Mouse (Mus musculus): ENCODE measurements around the gene Nt5c1a. TPM values are rescaled to one million over a fixed set of nuclear protein-coding genes. Genes with fewer than 3 reads are reported as not detected.

Nt5c1a gene
- polyA plus RNA-seq, 1 experiment = not detected

GRCm38 (mm10) chr4:123223309-123223708 is 22.0 kb downstream of the Nt5c1a start:
- Histone ChIP-seq H3ac (ENCODE audit: control insufficient read depth, insufficient read length, low read depth) (no peak overlapping the region), H3K4me3 (ENCODE audit: insufficient read depth, poor library complexity, severe bottlenecking) (no peak overlapping the region), H3K79me3 (ENCODE audit: low read depth) (no peaks in the 10 kb centered on the region), H3K79me2 (ENCODE audit: control insufficient read depth, insufficient read depth) (no peaks in the 10 kb centered on the region), H3K27me3 (ENCODE audit: control insufficient read depth, insufficient read depth, insufficient read length) (no peaks in the 10 kb centered on the region), H3K36me3 (ENCODE audit: control insufficient read depth, insufficient read depth) (no peaks in the 10 kb centered on the region)
- TF ChIP-seq MAX (IDR thresholded peaks at IDR 0.05) (no peak), CTCF (IDR thresholded peaks at IDR 0.05; ENCODE audit: control insufficient read depth, insufficient read depth, insufficient read length) (no peak), MYOD1 (IDR thresholded peaks at IDR 0.05; ENCODE audit: control insufficient read depth, insufficient read length, low read depth) (no peak), USF1 (IDR thresholded peaks at IDR 0.05; ENCODE audit: low read depth) (no peak), CEBPB (IDR thresholded peaks at IDR 0.05; ENCODE audit: low read depth) (no peak), FOSL1 (IDR thresholded peaks at IDR 0.05; ENCODE audit: insufficient read depth, low read length, poor library complexity, severe bottlenecking) (no peak), MYOG (IDR thresholded peaks at IDR 0.05; ENCODE audit: control insufficient read depth, extremely low read depth, insufficient read length) (no peak)

- H3K36me3 ChIP-seq (ENCODE audit: control insufficient read depth, insufficient read depth) = no peaks in the 10 kb centered on the region
- H3K4me3 ChIP-seq (ENCODE audit: insufficient read depth, poor library complexity, severe bottlenecking) = no peak overlapping the region
- H3K27me3 ChIP-seq (ENCODE audit: control insufficient read depth, insufficient read depth, insufficient read length) = no peaks in the 10 kb centered on the region
- no peak overlapping the region for H3ac ChIP-seq (ENCODE audit: control insufficient read depth, insufficient read length, low read depth)
- no peaks in the 10 kb centered on the region for H3K79me3 ChIP-seq (ENCODE audit: low read depth)
- no peaks in the 10 kb centered on the region for H3K79me2 ChIP-seq (ENCODE audit: control insufficient read depth, insufficient read depth)
- TF ChIP-seq MYOG (IDR thresholded peaks at IDR 0.05; ENCODE audit: control insufficient read depth, extremely low read depth, insufficient read length) (no peak), CTCF (IDR thresholded peaks at IDR 0.05; ENCODE audit: control insufficient read depth, insufficient read depth, insufficient read length) (no peak), FOSL1 (IDR thresholded peaks at IDR 0.05; ENCODE audit: insufficient read depth, low read length, poor library complexity, severe bottlenecking) (peak; percentile 20), CEBPB (IDR thresholded peaks at IDR 0.05; ENCODE audit: low read depth) (peak; percentile 63), MYOD1 (IDR thresholded peaks at IDR 0.05; ENCODE audit: control insufficient read depth, insufficient read length, low read depth) (peak; percentile 98), USF1 (IDR thresholded peaks at IDR 0.05; ENCODE audit: low read depth) (no peak)
Measured at GRCm38 (mm10) chr4:123225718-123226403, 24.6 kb downstream of the Nt5c1a start.

GRCm38 (mm10) chr4:123227707-123228106 is 26.4 kb downstream of the Nt5c1a start:
- H3K4me3 ChIP-seq (ENCODE audit: insufficient read depth, poor library complexity, severe bottlenecking) = no peak overlapping the region
- no peaks in the 10 kb centered on the region for H3K79me3 ChIP-seq (ENCODE audit: low read depth)
- no peaks in the 10 kb centered on the region for H3K36me3 ChIP-seq (ENCODE audit: control insufficient read depth, insufficient read depth)
- no peak overlapping the region for H3ac ChIP-seq (ENCODE audit: control insufficient read depth, insufficient read length, low read depth)
- H3K79me2 ChIP-seq (ENCODE audit: control insufficient read depth, insufficient read depth) = no peaks in the 10 kb centered on the region
- H3K27me3 ChIP-seq (ENCODE audit: control insufficient read depth, insufficient read depth, insufficient read length) = no peaks in the 10 kb centered on the region
- no peak for TF ChIP-seq MYOG (IDR thresholded peaks at IDR 0.05; ENCODE audit: control insufficient read depth, extremely low read depth, insufficient read length)
- TF ChIP-seq MAX (IDR thresholded peaks at IDR 0.05) = no peak
- TF ChIP-seq MYOD1 (IDR thresholded peaks at IDR 0.05; ENCODE audit: control insufficient read depth, insufficient read length, low read depth) = no peak
- no peak for TF ChIP-seq USF1 (IDR thresholded peaks at IDR 0.05; ENCODE audit: low read depth)
- no peak for TF ChIP-seq FOSL1 (IDR thresholded peaks at IDR 0.05; ENCODE audit: insufficient read depth, low read length, poor library complexity, severe bottlenecking)
- no peak for TF ChIP-seq CTCF (IDR thresholded peaks at IDR 0.05; ENCODE audit: control insufficient read depth, insufficient read depth, insufficient read length)
- no peak for TF ChIP-seq CEBPB (IDR thresholded peaks at IDR 0.05; ENCODE audit: low read depth)

- Histone ChIP-seq H3K79me3 (ENCODE audit: low read depth) (no peaks in the 10 kb centered on the region), H3K36me3 (ENCODE audit: control insufficient read depth, insufficient read depth) (no peaks in the 10 kb centered on the region), H3K4me3 (ENCODE audit: insufficient read depth, poor library complexity, severe bottlenecking) (no peak overlapping the region), H3K27me3 (ENCODE audit: control insufficient read depth, insufficient read depth, insufficient read length) (no peaks in the 10 kb centered on the region), H3ac (ENCODE audit: control insufficient read depth, insufficient read length, low read depth) (no peak overlapping the region), H3K79me2 (ENCODE audit: control insufficient read depth, insufficient read depth) (no peaks in the 10 kb centered on the region)
- peak; percentile 66 for TF ChIP-seq MAX (IDR thresholded peaks at IDR 0.05)
- no peak for TF ChIP-seq USF1 (IDR thresholded peaks at IDR 0.05; ENCODE audit: low read depth)
- no peak for TF ChIP-seq FOSL1 (IDR thresholded peaks at IDR 0.05; ENCODE audit: insufficient read depth, low read length, poor library complexity, severe bottlenecking)
- no peak for TF ChIP-seq CEBPB (IDR thresholded peaks at IDR 0.05; ENCODE audit: low read depth)
- no peak for TF ChIP-seq CTCF (IDR thresholded peaks at IDR 0.05; ENCODE audit: control insufficient read depth, insufficient read depth, insufficient read length)
- TF ChIP-seq MYOG (IDR thresholded peaks at IDR 0.05; ENCODE audit: control insufficient read depth, extremely low read depth, insufficient read length) = peak; percentile 96
- peak; percentile 100 for TF ChIP-seq MYOD1 (IDR thresholded peaks at IDR 0.05; ENCODE audit: control insufficient read depth, insufficient read length, low read depth)
Measured at GRCm38 (mm10) chr4:123228270-123228669, 27.0 kb downstream of the Nt5c1a start.

DNA sequence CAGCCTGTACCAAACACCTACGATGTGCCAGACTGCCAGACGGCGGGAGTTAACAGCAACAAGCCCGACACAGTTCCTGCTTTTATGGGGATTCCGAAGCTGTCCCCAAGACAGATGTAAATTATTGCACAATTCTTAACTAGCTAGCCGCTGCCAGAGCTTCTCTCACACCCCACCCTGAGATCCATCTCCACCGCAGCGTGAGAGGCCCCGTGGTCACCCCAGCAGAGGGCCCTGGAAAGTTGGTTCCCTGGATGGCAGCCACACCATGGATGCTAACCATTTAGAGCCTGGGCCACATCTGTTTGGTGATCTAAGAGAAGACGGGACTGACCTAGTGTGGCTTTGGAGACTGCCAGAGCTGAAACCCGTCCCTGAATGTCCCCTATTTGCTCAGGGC is 27.9 kb downstream of the Nt5c1a start:
- Histone ChIP-seq H3K4me3 (ENCODE audit: insufficient read depth, poor library complexity, severe bottlenecking) (no peak overlapping the region), H3ac (ENCODE audit: control insufficient read depth, insufficient read length, low read depth) (no peak overlapping the region), H3K36me3 (ENCODE audit: control insufficient read depth, insufficient read depth) (no peaks in the 10 kb centered on the region), H3K27me3 (ENCODE audit: control insufficient read depth, insufficient read depth, insufficient read length) (no peaks in the 10 kb centered on the region), H3K79me3 (ENCODE audit: low read depth) (no peaks in the 10 kb centered on the region), H3K79me2 (ENCODE audit: control insufficient read depth, insufficient read depth) (no peaks in the 10 kb centered on the region)
- TF ChIP-seq FOSL1 (IDR thresholded peaks at IDR 0.05; ENCODE audit: insufficient read depth, low read length, poor library complexity, severe bottlenecking) (no peak), CEBPB (IDR thresholded peaks at IDR 0.05; ENCODE audit: low read depth) (peak; percentile 37)

DNA sequence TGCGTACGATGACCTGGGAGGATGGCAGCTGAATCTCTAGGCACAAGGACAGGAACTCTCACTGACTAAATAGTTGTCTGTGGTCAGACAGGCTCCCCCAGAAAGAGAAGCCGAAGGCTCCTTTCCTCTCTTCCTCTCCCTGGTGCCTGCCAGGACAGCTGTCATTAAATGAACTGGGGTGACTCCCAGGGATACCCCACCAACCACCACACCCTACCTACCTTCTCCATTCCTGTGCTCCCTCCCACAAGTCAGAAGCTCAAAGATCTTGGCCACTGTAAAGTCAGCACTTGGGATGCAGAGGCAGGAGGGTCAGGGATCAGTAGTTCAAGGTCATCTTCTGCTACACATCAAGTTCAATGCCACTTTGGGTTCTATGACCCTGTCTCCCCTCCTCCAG is 31.5 kb downstream of the Nt5c1a start:
- Histone ChIP-seq H3K4me3 (ENCODE audit: insufficient read depth, poor library complexity, severe bottlenecking) (no peak overlapping the region), H3ac (ENCODE audit: control insufficient read depth, insufficient read length, low read depth) (no peak overlapping the region), H3K79me3 (ENCODE audit: low read depth) (no peaks in the 10 kb centered on the region), H3K36me3 (ENCODE audit: control insufficient read depth, insufficient read depth) (no peaks in the 10 kb centered on the region), H3K79me2 (ENCODE audit: control insufficient read depth, insufficient read depth) (no peaks in the 10 kb centered on the region), H3K27me3 (ENCODE audit: control insufficient read depth, insufficient read depth, insufficient read length) (no peaks in the 10 kb centered on the region)
- TF ChIP-seq FOSL1 (IDR thresholded peaks at IDR 0.05; ENCODE audit: insufficient read depth, low read length, poor library complexity, severe bottlenecking) (no peak), USF1 (IDR thresholded peaks at IDR 0.05; ENCODE audit: low read depth) (no peak), MYOG (IDR thresholded peaks at IDR 0.05; ENCODE audit: control insufficient read depth, extremely low read depth, insufficient read length) (no peak), CEBPB (IDR thresholded peaks at IDR 0.05; ENCODE audit: low read depth) (no peak), MYOD1 (IDR thresholded peaks at IDR 0.05; ENCODE audit: control insufficient read depth, insufficient read length, low read depth) (no peak), CTCF (IDR thresholded peaks at IDR 0.05; ENCODE audit: control insufficient read depth, insufficient read depth, insufficient read length) (no peak), MAX (IDR thresholded peaks at IDR 0.05) (no peak)
